Mouse (Mus musculus): ENCODE results near the gene Tmem63a. TPM values are rescaled to one million over a fixed set of nuclear protein-coding genes. Genes with fewer than 3 reads are reported as not detected.
"Not testable (repeated sequence)": the region's sequence is repeated elsewhere in the genome, so short reads cannot be mapped to it uniquely, and the experiment has no call there.

Tmem63a gene
- total RNA-seq, 2 experiments from 2014 or later = 15.4 to 16.3 TPM

GRCm38 (mm10) chr1:180974126-180974746 lies 32.1 kb downstream of the Tmem63a start:
- TF ChIP-seq CTCF (IDR thresholded peaks at IDR 0.05) = peak; percentile 80
- Histone ChIP-seq H3K4me3 (no peak overlapping the region), H3K27ac (peak overlapping the region; percentile 70; the same call in 1 of the 2 replicates)
- no peak for DNase-seq (ENCODE audit: extremely low spot score in 1 of 2, low spot score in 2 of 2)
- intact Hi-C loops (cut with DNase I) = loop anchor here (1.0 kb wide), 1 partner anchor 73 kb away; no protein-coding TSS in a partner anchor

GRCm38 (mm10) chr1:180976110-180976679 lies 34.1 kb downstream of the Tmem63a start:
- Histone ChIP-seq H3K4me3 (no peak overlapping the region), H3K27ac (no peak overlapping the region)
- peak; percentile 69 for TF ChIP-seq CTCF (IDR thresholded peaks at IDR 0.05)
- intact Hi-C loops (cut with DNase I) = no loop called here
- no peak for DNase-seq (ENCODE audit: extremely low spot score in 1 of 2, low spot score in 2 of 2)

GRCm38 (mm10) chr1:180979484-180980251 lies 37.5 kb downstream of the Tmem63a start:
- Histone ChIP-seq H3K4me3 (no peak overlapping the region), H3K27ac (no peak overlapping the region)
- no peak for DNase-seq (ENCODE audit: extremely low spot score in 1 of 2, low spot score in 2 of 2)
- TF ChIP-seq CTCF (IDR thresholded peaks at IDR 0.05) = no peak
- intact Hi-C loops (cut with DNase I) = no loop called here

- Histone ChIP-seq H3K27ac (no peak overlapping the region), H3K4me3 (no peak overlapping the region)
- intact Hi-C loops (cut with DNase I) = no loop called here
- peak; percentile 25 for TF ChIP-seq CTCF (IDR thresholded peaks at IDR 0.05)
- DNase-seq (ENCODE audit: extremely low spot score in 1 of 2, low spot score in 2 of 2) = no peak
Measured at GRCm38 (mm10) chr1:180980464-180980863, 38.3 kb downstream of the Tmem63a start.

- DNase-seq (ENCODE audit: extremely low spot score in 1 of 2, low spot score in 2 of 2); H3K27ac ChIP-seq; H3K4me3 ChIP-seq; intact Hi-C loops (cut with DNase I): not testable (repeated sequence)
Measured at GRCm38 (mm10) chr1:180981298-180982046, 39.3 kb downstream of the Tmem63a start.

- no peak for DNase-seq (ENCODE audit: extremely low spot score in 1 of 2, low spot score in 2 of 2)
- TF ChIP-seq CTCF (IDR thresholded peaks at IDR 0.05) = peak; percentile 8; the same call in 1 of the 2 replicates
- intact Hi-C loops (cut with DNase I) = no loop called here
- H3K4me3 ChIP-seq = no peak overlapping the region
- no peak overlapping the region for H3K27ac ChIP-seq
Measured at GRCm38 (mm10) chr1:180986701-180987100, 44.6 kb downstream of the Tmem63a start.

- no peak overlapping the region for H3K27ac ChIP-seq
- intact Hi-C loops (cut with DNase I) = no loop called here
- H3K4me3 ChIP-seq = no peak overlapping the region
- TF ChIP-seq CTCF (IDR thresholded peaks at IDR 0.05) = peak; percentile 92
- DNase-seq (ENCODE audit: extremely low spot score in 1 of 2, low spot score in 2 of 2) = peak; percentile 71 to 83
Measured at GRCm38 (mm10) chr1:180987759-180988158, 45.6 kb downstream of the Tmem63a start.

GRCm38 (mm10) chr1:180990671-180991070 lies 48.5 kb downstream of the Tmem63a start:
- no peak overlapping the region for H3K4me3 ChIP-seq
- no peak overlapping the region for H3K27ac ChIP-seq
- intact Hi-C loops (cut with DNase I) = loop anchor here (5.0 kb wide), 1 partner anchor 107 kb away; no protein-coding TSS in a partner anchor
- DNase-seq (ENCODE audit: extremely low spot score in 1 of 2, low spot score in 2 of 2) = no peak
- no peak for TF ChIP-seq CTCF (IDR thresholded peaks at IDR 0.05)

GRCm38 (mm10) chr1:180992142-180992541 lies 50.0 kb downstream of the Tmem63a start:
- intact Hi-C loops (cut with DNase I) = loop anchor here (1.0 to 5.0 kb wide), 2 partner anchors 47 to 105 kb away; no protein-coding TSS in a partner anchor
- Histone ChIP-seq H3K27ac (no peak overlapping the region), H3K4me3 (no peak overlapping the region)
- DNase-seq (ENCODE audit: extremely low spot score in 1 of 2, low spot score in 2 of 2) = peak; percentile 27 to 32
- TF ChIP-seq CTCF (IDR thresholded peaks at IDR 0.05) = peak; percentile 82

GRCm38 (mm10) chr1:181000501-181001092 lies 58.5 kb downstream of the Tmem63a start:
- H3K4me3 ChIP-seq = no peak overlapping the region
- intact Hi-C loops (cut with DNase I) = no loop called here
- DNase-seq (ENCODE audit: extremely low spot score in 1 of 2, low spot score in 2 of 2) = no peak
- no peak for TF ChIP-seq CTCF (IDR thresholded peaks at IDR 0.05)
- H3K27ac ChIP-seq = no peak overlapping the region

- Histone ChIP-seq H3K27ac (no peak overlapping the region), H3K4me3 (no peak overlapping the region)
- intact Hi-C loops (cut with DNase I) = no loop called here
- DNase-seq (ENCODE audit: extremely low spot score in 1 of 2, low spot score in 2 of 2) = no peak
- TF ChIP-seq CTCF (IDR thresholded peaks at IDR 0.05) = no peak
Measured at GRCm38 (mm10) chr1:181001217-181001616, 59.1 kb downstream of the Tmem63a start.

Data from left cerebral cortex, adult 2 months (tissue).